Mouse (Mus musculus): Measurements from ENCODE around the gene Atxn7. TPM values are rescaled to one million over a fixed set of nuclear protein-coding genes. Genes with fewer than 3 reads are reported as not detected.
A peak's percentile ranks its signal among the peaks of the same experiment; 100 is the strongest.

The Atxn7 gene
- polyA plus RNA-seq, 1 experiment: 20.3 TPM

GRCm38 (mm10) chr14:14062531-14063245 lies 101.4 kb downstream of the Atxn7 start:
- H3K36me3 ChIP-seq (ENCODE audit: control insufficient read depth, insufficient read depth, low read length): peaks cover 1% of the 10 kb centered on the region; the same call in 1 of the 2 replicates
- no peak for TF ChIP-seq CTCF (IDR thresholded peaks at IDR 0.05; ENCODE audit: extremely low read depth, insufficient read depth, insufficient read length, insufficient replicate concordance)
- TF ChIP-seq POLR2A (IDR thresholded peaks at IDR 0.05; ENCODE audit: low read depth, low read length): no peak
- H3K27ac ChIP-seq (ENCODE audit: insufficient read depth, low read length): no peak overlapping the region
- no peaks in the 10 kb centered on the region for H3K27me3 ChIP-seq (ENCODE audit: control insufficient read depth, insufficient read depth, low read length)
- peaks cover 10% of the 10 kb centered on the region for H3K4me1 ChIP-seq (ENCODE audit: control insufficient read depth, insufficient read depth, insufficient read length)
- 96% methylated on average over 11 of the region's 11 CpGs for WGBS
- DNase-seq (ENCODE audit: low read depth in 1 of 2, low spot score in 2 of 2): no peak
- H3K4me3 ChIP-seq (ENCODE audit: extremely low read depth, insufficient read depth, insufficient read length): no peak overlapping the region

GRCm38 (mm10) chr14:14063382-14063781 lies 102.1 kb downstream of the Atxn7 start:
- H3K4me1 ChIP-seq (ENCODE audit: control insufficient read depth, insufficient read depth, insufficient read length): peaks cover 10% of the 10 kb centered on the region

GRCm38 (mm10) chr14:14064486-14065141 lies 103.4 kb downstream of the Atxn7 start:
- no peak overlapping the region for H3K27ac ChIP-seq (ENCODE audit: insufficient read depth, low read length)
- TF ChIP-seq POLR2A (IDR thresholded peaks at IDR 0.05; ENCODE audit: low read depth, low read length) (no peak), CTCF (IDR thresholded peaks at IDR 0.05; ENCODE audit: extremely low read depth, insufficient read depth, insufficient read length, insufficient replicate concordance) (no peak)
- no peak overlapping the region for H3K4me3 ChIP-seq (ENCODE audit: extremely low read depth, insufficient read depth, insufficient read length)
- 17% methylated on average over 5 of the region's 5 CpGs for WGBS
- no peaks in the 10 kb centered on the region for H3K36me3 ChIP-seq (ENCODE audit: control insufficient read depth, insufficient read depth, low read length)
- no peak for DNase-seq (ENCODE audit: low read depth in 1 of 2, low spot score in 2 of 2)
- no peaks in the 10 kb centered on the region for H3K27me3 ChIP-seq (ENCODE audit: control insufficient read depth, insufficient read depth, low read length)
- H3K4me1 ChIP-seq (ENCODE audit: control insufficient read depth, insufficient read depth, insufficient read length): peaks cover 10% of the 10 kb centered on the region

More at GRCm38 (mm10) chr14:14063382-14063781, 102.1 kb downstream of the Atxn7 start:
- DNase-seq (ENCODE audit: low read depth in 1 of 2, low spot score in 2 of 2): no peak
- TF ChIP-seq POLR2A (IDR thresholded peaks at IDR 0.05; ENCODE audit: low read depth, low read length): no peak
- TF ChIP-seq CTCF (IDR thresholded peaks at IDR 0.05; ENCODE audit: extremely low read depth, insufficient read depth, insufficient read length, insufficient replicate concordance): no peak
- WGBS: 85% methylated on average over 5 of the region's 5 CpGs
- no peaks in the 10 kb centered on the region for H3K27me3 ChIP-seq (ENCODE audit: control insufficient read depth, insufficient read depth, low read length)
- H3K27ac ChIP-seq (ENCODE audit: insufficient read depth, low read length): no peak overlapping the region
- no peak overlapping the region for H3K4me3 ChIP-seq (ENCODE audit: extremely low read depth, insufficient read depth, insufficient read length)
- H3K36me3 ChIP-seq (ENCODE audit: control insufficient read depth, insufficient read depth, low read length): peaks cover 1% of the 10 kb centered on the region; the same call in 1 of the 2 replicates

- 58% methylated on average over 4 of the region's 4 CpGs for WGBS
- H3K27me3 ChIP-seq (ENCODE audit: control insufficient read depth, insufficient read depth, low read length): no peaks in the 10 kb centered on the region
- H3K36me3 ChIP-seq (ENCODE audit: control insufficient read depth, insufficient read depth, low read length): no peaks in the 10 kb centered on the region
- no peak overlapping the region for H3K27ac ChIP-seq (ENCODE audit: insufficient read depth, low read length)
- no peak for TF ChIP-seq CTCF (IDR thresholded peaks at IDR 0.05; ENCODE audit: extremely low read depth, insufficient read depth, insufficient read length, insufficient replicate concordance)
- H3K4me3 ChIP-seq (ENCODE audit: extremely low read depth, insufficient read depth, insufficient read length): no peak overlapping the region
- H3K4me1 ChIP-seq (ENCODE audit: control insufficient read depth, insufficient read depth, insufficient read length): peaks cover 10% of the 10 kb centered on the region
- DNase-seq (ENCODE audit: low read depth in 1 of 2, low spot score in 2 of 2): no peak
Measured at GRCm38 (mm10) chr14:14065142-14065498, 103.9 kb downstream of the Atxn7 start.

GRCm38 (mm10) chr14:14066241-14066640 lies 105.0 kb downstream of the Atxn7 start:
- DNase-seq (ENCODE audit: low read depth in 1 of 2, low spot score in 2 of 2): no peak
- Histone ChIP-seq H3K36me3 (ENCODE audit: control insufficient read depth, insufficient read depth, low read length) (0 out of 2 replicates have a peak, but pooled peaks cover 1% of the 10 kb centered on the region), H3K27me3 (ENCODE audit: control insufficient read depth, insufficient read depth, low read length) (no peaks in the 10 kb centered on the region), H3K4me3 (ENCODE audit: extremely low read depth, insufficient read depth, insufficient read length) (no peak overlapping the region), H3K4me1 (ENCODE audit: control insufficient read depth, insufficient read depth, insufficient read length) (peaks cover 10% of the 10 kb centered on the region), H3K27ac (ENCODE audit: insufficient read depth, low read length) (no peak overlapping the region)
- WGBS: 41% methylated on average over 6 of the region's 6 CpGs
- no peak for TF ChIP-seq CTCF (IDR thresholded peaks at IDR 0.05; ENCODE audit: extremely low read depth, insufficient read depth, insufficient read length, insufficient replicate concordance)
- no peak for TF ChIP-seq POLR2A (IDR thresholded peaks at IDR 0.05; ENCODE audit: low read depth, low read length)

- Histone ChIP-seq H3K4me1 (ENCODE audit: control insufficient read depth, insufficient read depth, insufficient read length) (peaks cover 10% of the 10 kb centered on the region), H3K4me3 (ENCODE audit: extremely low read depth, insufficient read depth, insufficient read length) (peak overlapping the region; percentile 72), H3K27ac (ENCODE audit: insufficient read depth, low read length) (peak overlapping the region; percentile 95), H3K36me3 (ENCODE audit: control insufficient read depth, insufficient read depth, low read length) (peaks cover 1% of the 10 kb centered on the region; the same call in 1 of the 2 replicates), H3K27me3 (ENCODE audit: control insufficient read depth, insufficient read depth, low read length) (no peaks in the 10 kb centered on the region)
- TF ChIP-seq CTCF (IDR thresholded peaks at IDR 0.05; ENCODE audit: extremely low read depth, insufficient read depth, insufficient read length, insufficient replicate concordance): no peak
- TF ChIP-seq POLR2A (IDR thresholded peaks at IDR 0.05; ENCODE audit: low read depth, low read length): peak; percentile 16; the same call in 1 of the 2 replicates
- DNase-seq (ENCODE audit: low read depth in 1 of 2, low spot score in 2 of 2): peak; percentile 17 to 60
- WGBS: 7% methylated on average over 10 of the region's 10 CpGs
Measured at GRCm38 (mm10) chr14:14067648-14068472, 106.6 kb downstream of the Atxn7 start.
